Mouse (Mus musculus) retina, embryonic 14.5 days (tissue): ENCODE data around the gene Crabp2.

Source experiments
- DNase-seq: peaks from one replicate; pipeline ENCODE4 v3.0.0-alpha.2; 2015; ENCODE audit warnings: low spot score

Gene Crabp2

DNA sequence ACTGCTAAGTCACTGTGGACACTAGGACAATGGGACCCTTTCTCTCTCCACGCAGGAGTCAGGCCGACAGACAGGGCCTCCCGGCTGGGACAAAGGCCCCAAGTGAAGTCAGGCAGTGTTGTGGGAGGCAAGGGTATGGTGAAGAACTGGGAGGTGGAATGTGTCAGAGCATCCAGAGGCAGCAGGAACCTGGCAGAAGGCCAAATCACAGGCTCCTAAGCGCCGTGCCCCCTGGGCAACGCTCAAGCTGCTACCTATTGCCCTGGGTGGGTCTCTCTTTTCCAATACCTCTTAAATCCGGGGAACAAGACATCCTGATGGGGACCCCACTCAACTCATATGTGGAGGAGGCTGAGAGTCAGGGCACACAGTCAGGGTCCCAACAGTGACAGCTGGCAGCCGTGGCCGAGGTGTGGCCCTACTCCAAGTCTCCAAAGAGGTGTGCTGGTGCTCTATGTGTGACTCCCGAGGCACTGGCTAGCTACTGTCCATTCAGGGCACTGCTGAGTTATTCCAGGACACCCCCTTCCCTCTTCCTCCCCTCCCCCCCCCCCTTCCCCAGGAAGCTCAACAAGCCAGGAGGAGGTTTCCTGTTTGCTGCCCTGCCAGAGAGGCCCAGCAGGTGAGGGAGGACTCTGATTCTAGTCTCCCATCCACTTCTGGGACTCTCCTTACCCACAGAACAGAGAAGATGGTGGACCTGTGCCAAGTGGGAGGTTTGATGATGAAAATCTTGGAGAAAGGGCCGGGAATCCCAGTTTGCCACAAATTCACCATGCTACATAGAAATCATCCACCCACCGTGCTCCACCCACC is 37.2 kb downstream of the Crabp2 start:
- no peak for DNase-seq

DNA sequence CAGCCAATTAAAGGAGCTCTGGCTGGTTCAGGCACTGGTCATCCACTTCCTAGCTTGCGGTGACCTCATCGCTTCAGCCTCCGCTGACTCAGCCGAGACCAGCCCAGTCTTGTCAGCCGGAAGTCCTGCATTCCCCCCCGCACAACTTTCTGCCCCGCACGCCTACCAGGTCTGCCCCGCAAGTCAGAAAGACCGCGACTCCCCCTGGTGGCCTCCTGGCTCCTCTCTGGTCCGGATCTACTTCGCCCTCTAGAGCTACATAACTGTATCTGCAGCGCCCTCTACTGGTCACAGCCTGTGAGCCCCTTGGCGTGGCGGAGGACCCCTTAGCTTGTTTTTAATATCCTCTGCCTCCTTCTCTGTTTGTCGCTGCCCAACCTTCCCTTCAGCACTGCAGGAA is 38.4 kb downstream of the Crabp2 start:
- peak; percentile 100 for DNase-seq

DNA sequence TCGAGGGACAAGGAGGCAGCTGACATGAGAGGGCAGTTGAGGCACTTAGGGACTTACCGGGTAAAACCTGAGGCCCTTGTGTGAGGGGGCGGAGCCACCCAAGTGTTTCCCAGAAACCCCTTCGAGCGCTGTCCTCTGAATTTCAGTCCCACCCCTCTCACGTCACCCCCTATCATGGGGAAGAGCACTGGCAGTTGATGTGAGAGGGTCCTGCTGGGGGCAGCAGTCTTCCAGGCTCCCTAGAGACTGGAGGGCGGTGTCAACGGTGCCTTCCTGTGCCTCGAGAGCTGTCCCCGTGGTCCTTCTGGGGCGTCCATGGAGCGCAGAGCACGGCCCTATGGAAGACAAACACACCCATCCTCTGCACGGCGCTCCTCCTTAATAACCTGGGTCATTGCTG is 39.2 kb downstream of the Crabp2 start:
- peak; percentile 88 for DNase-seq

DNA sequence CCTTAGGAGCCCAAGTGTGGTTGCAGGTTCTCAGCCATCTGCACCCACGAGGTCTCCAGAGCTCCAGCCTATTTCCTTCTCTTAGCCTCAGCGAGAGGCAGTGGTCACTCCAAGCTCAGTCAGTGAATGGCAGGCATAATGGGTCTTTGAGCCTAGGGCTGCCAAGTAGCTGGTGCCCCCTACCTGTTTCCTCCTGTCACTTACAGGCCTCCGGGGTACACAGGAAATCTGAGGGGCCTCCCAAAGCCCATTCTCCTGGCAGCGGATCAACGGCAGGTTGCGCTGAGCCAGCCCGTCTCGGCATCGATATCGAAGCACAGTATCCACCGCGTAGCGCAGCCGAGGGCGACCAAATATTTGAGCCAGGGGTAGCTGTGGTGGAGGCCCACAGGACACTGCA is 39.6 kb downstream of the Crabp2 start:
- DNase-seq = peak; percentile 52

DNA sequence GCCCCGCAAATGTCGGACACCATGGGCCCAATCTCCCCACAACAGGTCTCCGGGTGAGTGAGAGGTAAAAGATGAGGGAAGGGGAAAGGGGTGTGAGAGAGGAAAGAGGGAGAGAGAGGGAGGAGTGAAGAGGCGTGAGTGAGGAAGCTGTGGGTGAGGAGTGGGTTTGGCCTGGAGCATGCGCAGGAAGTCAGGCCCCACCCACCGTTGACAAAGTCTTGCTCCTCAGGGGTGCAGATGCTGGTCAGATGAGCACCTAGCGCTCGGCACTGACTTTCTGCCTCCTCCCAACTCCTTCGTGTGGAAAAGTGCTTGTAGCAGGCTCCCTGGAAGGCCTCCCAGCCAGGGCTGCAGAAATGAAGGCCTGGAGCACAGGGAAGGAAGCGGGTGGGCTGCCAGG is 41.5 kb downstream of the Crabp2 start:
- no peak for DNase-seq

DNA sequence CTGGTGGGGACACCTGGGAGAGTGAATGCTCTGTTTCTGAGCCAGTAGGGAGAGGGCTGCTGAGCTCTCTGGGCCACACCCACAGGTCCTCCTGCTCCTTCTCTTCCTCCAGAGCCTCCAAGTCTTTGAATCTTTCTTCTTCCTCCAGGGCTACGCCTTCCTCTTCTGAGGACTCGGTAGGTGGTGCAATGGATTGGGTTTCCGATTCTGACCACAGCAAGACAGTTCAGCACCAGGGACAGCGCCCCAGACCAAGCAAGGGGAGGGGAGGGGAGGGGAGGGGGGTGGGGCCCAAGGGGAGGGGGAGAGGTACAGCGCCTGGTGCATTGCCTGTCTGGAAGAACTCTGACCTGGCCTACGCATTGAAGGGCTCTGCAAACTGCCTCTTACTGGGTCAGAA is 45.0 kb downstream of the Crabp2 start:
- peak; percentile 61 for DNase-seq

DNA sequence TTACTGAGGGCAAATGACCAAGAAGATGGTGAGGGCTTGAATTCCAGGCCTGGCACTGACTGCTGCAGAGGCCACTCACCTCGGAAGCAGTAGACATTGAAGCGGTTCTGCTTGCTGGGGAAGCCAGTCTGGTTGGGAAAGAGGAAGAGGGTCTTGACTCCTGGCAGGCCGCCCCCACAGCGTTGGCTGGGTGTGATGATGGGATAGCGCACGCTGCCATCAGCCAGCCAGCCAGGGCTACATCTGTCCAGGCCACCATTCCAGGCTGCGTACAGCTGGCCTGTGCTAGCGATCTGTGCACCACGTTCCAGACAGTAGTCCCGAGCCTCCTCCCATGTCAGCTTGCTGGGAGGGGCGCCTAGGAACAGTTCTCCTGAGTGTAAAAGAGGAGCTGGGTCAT is 46.9 kb downstream of the Crabp2 start:
- no peak for DNase-seq

DNA sequence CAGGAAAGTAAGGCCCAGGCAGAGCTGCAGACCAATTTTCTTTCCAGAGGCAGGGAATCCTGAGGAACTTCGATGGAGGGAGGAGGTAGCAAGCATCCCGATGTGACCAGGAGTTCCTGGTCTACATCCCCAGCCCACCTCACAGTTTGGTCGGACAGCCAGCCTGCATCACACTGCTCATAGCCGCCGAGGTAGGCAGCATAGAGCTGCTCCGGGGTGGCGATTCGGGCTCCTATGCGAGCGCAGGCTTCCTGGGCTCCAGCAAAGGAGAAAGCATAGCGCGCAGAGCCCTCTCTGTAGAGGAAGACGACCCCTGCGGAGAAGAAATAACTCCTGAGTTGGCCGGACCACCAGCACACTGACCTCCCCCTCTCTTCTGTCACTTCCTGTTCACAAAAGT is 47.9 kb downstream of the Crabp2 start:
- no peak for DNase-seq

DNA sequence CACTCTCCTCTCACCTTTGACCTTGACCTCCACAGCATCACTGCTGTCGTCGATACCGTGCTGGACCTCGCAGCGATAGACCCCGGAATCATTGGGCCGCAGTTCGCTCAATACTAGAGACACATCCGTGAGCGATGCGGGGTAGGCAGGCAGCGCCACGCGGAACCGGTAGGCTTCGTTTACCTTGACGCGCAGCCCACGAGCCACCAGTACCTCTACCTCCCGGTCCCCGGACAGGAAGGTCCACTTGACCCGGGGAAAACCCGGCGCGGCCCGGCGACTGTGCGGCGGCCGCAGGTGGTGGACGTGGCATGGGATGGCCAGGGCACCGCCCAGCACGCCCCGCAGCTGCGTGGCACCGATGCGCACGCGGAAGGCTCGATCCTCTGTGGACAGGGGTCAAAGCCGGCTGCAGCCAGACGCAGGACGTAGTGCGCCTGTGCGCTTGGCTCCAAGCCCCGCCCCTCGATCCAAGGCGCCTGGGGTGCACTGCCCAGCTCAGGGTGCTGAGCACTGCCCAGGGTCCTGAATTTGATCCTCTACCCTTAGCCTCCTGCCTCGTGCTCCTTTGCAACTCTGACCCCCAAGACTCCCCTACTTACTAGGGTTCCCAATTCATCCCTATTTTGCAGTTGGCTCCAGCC is 48.6 kb downstream of the Crabp2 start:
- DNase-seq = no peak

DNA sequence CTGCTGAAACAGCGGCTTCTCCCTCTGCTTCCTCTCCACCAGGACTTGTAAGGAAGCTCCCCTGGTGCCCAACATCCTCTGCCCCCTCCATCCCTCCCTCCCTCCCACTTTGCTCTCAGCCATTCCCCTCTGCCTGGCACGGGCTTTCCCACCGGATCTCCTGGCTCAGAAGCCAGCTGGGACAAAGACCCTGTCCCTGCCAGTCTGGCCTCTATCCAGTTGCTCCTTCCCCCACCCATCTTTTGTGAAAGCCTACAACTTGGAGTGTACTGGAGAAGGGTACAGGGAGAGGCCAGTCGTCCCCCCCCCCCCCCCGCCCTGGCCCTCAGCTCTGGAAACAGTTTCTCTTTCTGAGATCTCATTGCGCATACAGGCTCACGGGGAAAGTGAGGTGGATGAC is 50.3 kb downstream of the Crabp2 start:
- DNase-seq = no peak

DNA sequence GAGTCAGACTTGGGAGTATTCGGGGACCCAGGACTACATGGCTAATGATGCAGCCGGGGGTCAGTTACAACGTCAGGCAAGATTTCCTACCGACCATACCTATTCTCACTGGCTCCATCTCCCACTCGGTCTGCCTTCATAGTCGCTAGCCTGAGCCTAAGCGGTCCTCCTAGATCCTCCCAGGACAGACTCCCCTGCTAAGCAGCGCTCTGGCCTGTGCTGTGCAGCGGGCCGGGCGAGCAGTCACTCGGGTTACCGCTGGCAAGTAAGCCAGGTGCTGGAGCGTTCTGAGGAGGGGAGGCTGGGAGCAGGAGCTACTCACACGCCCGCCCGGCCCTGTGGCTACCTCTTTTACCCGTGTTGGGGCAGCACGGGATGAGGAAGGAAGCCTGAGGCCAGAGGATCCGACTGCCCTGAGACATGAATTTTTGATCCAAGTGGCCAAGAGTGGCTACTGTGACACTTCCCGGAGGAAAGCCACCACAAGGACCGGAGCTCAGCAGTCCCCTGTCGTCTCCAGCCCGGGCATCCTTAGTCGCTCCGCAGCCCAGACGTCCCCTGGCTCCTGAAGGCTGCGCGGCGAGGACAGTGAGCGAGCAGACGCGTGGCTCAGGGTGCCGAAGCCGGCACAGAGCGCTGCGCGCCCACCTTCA is 50.9 kb downstream of the Crabp2 start:
- DNase-seq = no peak

DNA sequence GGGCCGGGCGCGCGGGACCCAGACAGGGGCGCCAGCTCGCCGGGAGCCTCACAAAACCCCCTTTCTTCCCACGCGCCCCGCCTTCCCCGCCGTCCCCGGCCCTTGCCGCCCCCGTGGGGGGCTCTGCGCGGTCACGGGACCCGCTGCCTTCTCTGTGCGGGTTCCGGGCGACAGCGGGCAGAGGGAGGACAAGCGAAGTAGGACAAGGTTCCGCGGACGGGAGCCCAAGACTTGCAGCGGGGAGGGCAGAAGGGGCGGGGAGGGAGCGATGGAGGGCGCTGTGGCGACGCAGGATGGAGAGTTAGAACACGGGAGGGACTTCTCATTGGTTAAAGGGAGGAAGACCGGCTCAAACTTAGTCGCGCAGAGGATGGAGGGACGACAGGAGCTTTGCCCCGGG is 51.7 kb downstream of the Crabp2 start, which contains the start of gene Bcan:
Gene Bcan (minus strand): TSS at position 50 of the 400 bp plus-strand sequence.
- no peak for DNase-seq

DNA sequence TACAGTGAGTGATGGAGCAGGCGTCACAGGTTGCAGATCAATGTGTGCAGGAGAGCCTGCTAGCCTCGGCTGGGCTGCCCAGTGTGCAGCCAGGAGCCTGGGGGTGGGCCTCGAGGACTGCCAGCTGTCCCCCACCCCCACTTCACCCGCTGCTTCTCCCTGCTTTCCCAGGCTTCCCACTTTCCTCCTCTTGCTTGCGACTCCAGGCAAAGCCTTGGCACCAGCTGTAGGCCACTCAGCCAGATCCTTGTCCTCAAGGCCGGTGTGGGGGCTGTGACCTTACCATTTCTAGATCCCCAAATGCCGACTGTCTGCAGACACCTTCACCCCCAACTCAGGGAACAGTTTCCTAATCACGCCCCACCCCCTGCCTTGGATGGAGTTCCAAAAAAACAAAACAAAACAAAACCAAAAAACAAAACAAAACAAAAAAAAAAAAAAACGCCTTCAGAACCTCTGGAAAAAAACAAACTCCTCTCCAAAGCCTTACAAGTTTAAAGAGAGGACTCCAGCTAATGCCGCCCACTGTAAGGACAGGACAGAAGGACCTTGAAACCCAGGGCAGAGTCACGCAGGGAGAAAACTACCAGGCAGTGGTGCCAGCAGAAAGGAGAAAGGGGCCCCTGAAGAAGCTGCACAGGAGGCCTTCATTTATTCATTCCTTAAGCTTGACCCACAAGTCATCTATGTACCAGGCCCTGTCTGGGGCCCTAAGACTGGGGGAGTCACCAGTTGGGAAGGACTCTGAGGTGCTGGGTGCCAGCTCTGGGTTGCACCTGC is 52.5 kb downstream of the Crabp2 start:
- DNase-seq = no peak

DNA sequence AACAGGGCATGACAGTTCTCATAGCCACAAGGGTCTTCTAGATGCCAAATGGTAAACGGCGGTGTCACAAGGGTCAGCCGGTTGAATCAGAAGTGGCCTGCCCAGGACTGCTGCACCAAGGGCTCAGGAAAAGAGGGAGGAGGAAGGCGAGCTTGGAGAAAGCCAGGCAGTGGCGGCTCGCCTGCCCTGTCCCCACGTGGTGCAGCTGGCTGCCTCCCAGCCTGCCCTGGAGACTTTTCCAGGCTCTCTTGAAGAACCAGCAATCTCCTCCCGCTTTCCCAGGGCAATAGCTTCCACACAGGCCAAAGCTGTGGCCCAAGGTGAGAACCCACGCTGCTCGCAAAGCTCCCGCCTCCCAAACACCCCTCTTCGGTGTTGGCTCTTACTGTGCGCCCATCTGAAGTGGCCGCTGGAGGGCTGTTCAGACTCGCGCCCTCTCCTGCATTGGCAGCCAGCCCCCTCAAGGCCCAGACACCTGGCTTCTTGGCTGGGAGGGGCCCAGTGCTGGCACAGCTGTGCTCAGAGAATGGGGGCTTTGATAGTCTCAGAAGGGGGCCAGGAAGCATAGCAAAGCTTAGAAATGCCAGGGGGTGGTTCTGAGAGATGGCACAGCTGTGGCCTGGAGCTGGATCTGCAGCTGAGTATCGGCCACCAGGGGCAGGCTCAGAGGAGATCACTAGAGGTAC is 54.0 kb downstream of the Crabp2 start:
- no peak for DNase-seq
